Mouse (Mus musculus) liver, embryonic 16.5 days (tissue): ENCODE measurements around the gene Acad8. TPM values are rescaled to one million over a fixed set of nuclear protein-coding genes. Genes with fewer than 3 reads are reported as not detected.
A peak's percentile ranks its signal among the peaks of the same experiment; 100 is the strongest.

ENCODE experiments used
- ATAC-seq: fragments of 200-750 bp; cut with Nextera tagmentation; 2 replicates; pipeline ENCODE4 v1.8.0; 2017; ENCODE audit warnings: low read depth, mild to moderate bottlenecking, moderate number of reproducible peaks, moderate library complexity
- H3K27ac ChIP-seq: fragments of 300-500 bp; sonication (generic); 2 replicates; pipeline ENCODE4 v1.5.1; 2014; ENCODE audit warnings: mild to moderate bottlenecking, low read length
- H3K27me3 ChIP-seq: fragments of 300-500 bp; sonication (generic); 2 replicates; pipeline ENCODE4 v1.6.1; 2014; ENCODE audit warnings: low read depth, low read length, mixed read lengths; ENCODE audit not compliant: control insufficient read depth, insufficient read depth
- H3K36me3 ChIP-seq: fragments of 300-500 bp; sonication (generic); 2 replicates; pipeline ENCODE4 v1.6.1; 2014; ENCODE audit warnings: mild to moderate bottlenecking; ENCODE audit not compliant: control insufficient read depth, insufficient read depth
- H3K4me1 ChIP-seq: fragments of 300-500 bp; sonication (generic); 2 replicates; pipeline ENCODE4 v1.6.1; 2014; ENCODE audit warnings: low read depth, low read length, mixed read lengths; ENCODE audit not compliant: control insufficient read depth
- H3K4me2 ChIP-seq: fragments of 300-500 bp; sonication (generic); 2 replicates; pipeline ENCODE4 v1.6.1; 2014; ENCODE audit warnings: low read depth, low read length, mixed read lengths
- H3K4me3 ChIP-seq: fragments of 300-500 bp; sonication (generic); 2 replicates; pipeline ENCODE4 v1.5.1; 2014; ENCODE audit warnings: low read depth, mild to moderate bottlenecking, low read length
- H3K9ac ChIP-seq: fragments of 300-500 bp; sonication (generic); 2 replicates; pipeline ENCODE4 v1.6.1; 2014; ENCODE audit warnings: low read depth, low read length
- H3K9me3 ChIP-seq: fragments of 300-500 bp; sonication (generic); replicated peaks from 2 replicates; pipeline ENCODE4 v1.6.1; 2016; ENCODE audit warnings: low read length; ENCODE audit not compliant: control insufficient read depth
- WGBS: fragments of 180-500 bp; shearing (Covaris S2); extraction: QIAGEN DNeasy Blood & Tissue Kit; methylation state at CpG from one replicate; pipeline ENCODE4 v1.1.7; 2014; ENCODE audit not compliant: insufficient replicate concordance; 5-methylcytosine and 5-hydroxymethylcytosine counted together
- polyA plus RNA-seq: library from polyadenylated mRNA; unstranded; fragments of >200 nt; fragmentation: Nextera tagmentation; extraction: Ambion mirVana; gene quantifications from 2 replicates; pipeline ENCODE4 v1.2.1, GENCODE M21; 2015

Gene Acad8
- 13.6 and 14.5 TPM in 2 replicates for polyA plus RNA-seq

GRCm38 (mm10) chr9:26999461-27000395, at the start of gene Acad8, which contains the start of gene Thyn1:
Acad8 (minus strand) TSS chr9:26999566.
Thyn1 (plus strand) TSS chr9:26999710.
- under 1% methylated on average over 35 of the region's 35 CpGs for WGBS
- Histone ChIP-seq H3K4me3 (peak within 1 kb of the TSS; percentile 73), H3K27ac (peak within 1 kb of the TSS; percentile 34)

GRCm38 (mm10) chr9:27043892-27044291, 44.5 kb upstream of the Acad8 start:
- Histone ChIP-seq H3K9me3 (no peaks in the 10 kb centered on the region), H3K36me3 (peaks cover 73% of the 10 kb centered on the region), H3K4me2 (no peak overlapping the region), H3K4me3 (no peak overlapping the region), H3K27ac (no peak overlapping the region), H3K4me1 (no peaks in the 10 kb centered on the region), H3K9ac (no peak overlapping the region), H3K27me3 (no peaks in the 10 kb centered on the region)
- 78% methylated on average over 5 of the region's 5 CpGs for WGBS
- no peak for ATAC-seq

More at GRCm38 (mm10) chr9:26999461-27000395, at the start of gene Acad8, which contains the start of gene Thyn1:
- Histone ChIP-seq H3K9me3 (no peaks in the 10 kb centered on the region), H3K9ac (peak within 1 kb of the TSS; percentile 81), H3K27me3 (no peaks in the 10 kb centered on the region), H3K4me2 (peak within 1 kb of the TSS; percentile 90), H3K4me1 (peaks cover 19% of the 10 kb centered on the region), H3K36me3 (peaks cover 4% of the 10 kb centered on the region; the same call in 1 of the 2 replicates)
- ATAC-seq, result peak; percentile 100

DNA sequence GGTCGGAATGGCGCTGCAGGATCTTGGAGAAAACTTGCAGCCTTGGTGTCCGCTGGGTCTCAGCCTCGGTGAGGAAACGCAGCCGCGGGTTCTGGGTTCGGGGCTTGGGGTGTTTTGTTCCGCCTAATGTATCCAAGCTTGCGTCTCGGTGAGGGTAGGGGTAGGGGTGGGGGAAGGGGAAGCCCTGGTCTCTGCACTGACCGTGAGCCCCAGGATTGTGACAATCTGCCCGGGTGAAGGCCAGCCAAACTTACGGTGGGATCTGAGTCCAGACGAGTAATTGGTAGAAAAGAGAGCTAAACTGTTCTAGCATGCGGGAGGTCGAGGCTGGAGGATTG, 31.4 kb upstream of the Acad8 start:
- H3K36me3 ChIP-seq, result peaks cover 3% of the 10 kb centered on the region
- H3K4me3 ChIP-seq, result peak overlapping the region; percentile 90
- ATAC-seq, result peak; percentile 8
- no peaks in the 10 kb centered on the region for H3K9me3 ChIP-seq
- peak overlapping the region; percentile 84 for H3K9ac ChIP-seq
- peaks cover 29% of the 10 kb centered on the region for H3K4me1 ChIP-seq
- peak overlapping the region; percentile 73 for H3K4me2 ChIP-seq
- H3K27me3 ChIP-seq, result no peaks in the 10 kb centered on the region
- under 1% methylated on average over 17 of the region's 17 CpGs for WGBS
- peak overlapping the region; percentile 56 for H3K27ac ChIP-seq

DNA sequence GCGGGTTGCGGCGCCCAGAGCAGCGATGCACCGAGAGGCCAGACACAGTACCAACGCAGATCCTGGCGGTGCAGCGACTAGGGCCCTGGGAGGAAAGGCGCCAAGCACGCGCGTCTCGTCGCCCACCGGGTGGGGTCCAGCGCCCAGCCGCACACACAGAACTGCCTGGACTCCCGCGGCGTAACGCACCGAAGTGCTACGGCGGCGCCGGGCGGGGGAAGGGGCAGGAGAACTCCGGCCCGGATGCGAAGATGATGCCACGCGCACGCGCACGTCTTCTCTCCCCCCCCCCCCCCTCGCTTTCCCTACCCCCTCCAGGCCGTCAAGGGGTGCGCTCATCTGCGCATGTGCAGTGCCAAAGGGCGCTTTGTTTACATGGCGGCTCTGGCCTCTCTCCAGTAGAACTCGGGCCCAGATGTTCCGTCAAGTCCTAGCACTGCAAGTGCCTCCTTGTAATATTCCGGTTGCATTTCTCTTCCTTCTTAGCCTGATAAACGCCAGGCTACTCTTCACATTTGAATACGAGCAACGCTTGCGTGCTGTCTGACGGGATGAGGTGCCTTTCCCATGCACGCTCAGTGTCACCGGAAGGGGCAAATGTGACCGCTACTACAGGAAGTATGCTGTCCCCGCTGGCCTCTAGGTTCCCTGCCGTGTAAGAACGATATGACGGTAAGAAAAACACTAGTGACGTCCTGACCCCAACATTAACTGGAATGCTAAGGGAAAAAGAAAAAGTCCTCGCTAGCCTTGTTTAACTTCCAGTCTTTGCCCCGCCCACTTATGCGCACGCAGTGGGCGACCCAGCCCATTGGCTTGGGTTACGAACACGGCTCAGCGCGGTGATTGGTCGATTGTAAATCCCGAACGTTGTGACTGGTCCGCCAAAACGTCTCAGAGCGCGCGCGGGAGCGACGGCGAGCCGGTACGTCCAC, 30.7 kb upstream of the Acad8 start, which contains the start of the genes Vps26b and Ncapd3:
TSS of gene Vps26b (minus strand) at position 238 of the 935 bp plus-strand sequence.
TSS of gene Ncapd3 (plus strand) at position 348 of the 935 bp plus-strand sequence.
- Histone ChIP-seq H3K9ac (peak within 1 kb of the TSS; percentile 89), H3K4me1 (peaks cover 29% of the 10 kb centered on the region), H3K9me3 (no peaks in the 10 kb centered on the region), H3K4me2 (peak within 1 kb of the TSS; percentile 88), H3K27ac (peak within 1 kb of the TSS; percentile 82), H3K27me3 (no peaks in the 10 kb centered on the region), H3K36me3 (peaks cover 3% of the 10 kb centered on the region), H3K4me3 (peak within 1 kb of the TSS; percentile 90)
- WGBS, result under 1% methylated on average over 75 of the region's 80 CpGs
- peak; percentile 93 for ATAC-seq

DNA sequence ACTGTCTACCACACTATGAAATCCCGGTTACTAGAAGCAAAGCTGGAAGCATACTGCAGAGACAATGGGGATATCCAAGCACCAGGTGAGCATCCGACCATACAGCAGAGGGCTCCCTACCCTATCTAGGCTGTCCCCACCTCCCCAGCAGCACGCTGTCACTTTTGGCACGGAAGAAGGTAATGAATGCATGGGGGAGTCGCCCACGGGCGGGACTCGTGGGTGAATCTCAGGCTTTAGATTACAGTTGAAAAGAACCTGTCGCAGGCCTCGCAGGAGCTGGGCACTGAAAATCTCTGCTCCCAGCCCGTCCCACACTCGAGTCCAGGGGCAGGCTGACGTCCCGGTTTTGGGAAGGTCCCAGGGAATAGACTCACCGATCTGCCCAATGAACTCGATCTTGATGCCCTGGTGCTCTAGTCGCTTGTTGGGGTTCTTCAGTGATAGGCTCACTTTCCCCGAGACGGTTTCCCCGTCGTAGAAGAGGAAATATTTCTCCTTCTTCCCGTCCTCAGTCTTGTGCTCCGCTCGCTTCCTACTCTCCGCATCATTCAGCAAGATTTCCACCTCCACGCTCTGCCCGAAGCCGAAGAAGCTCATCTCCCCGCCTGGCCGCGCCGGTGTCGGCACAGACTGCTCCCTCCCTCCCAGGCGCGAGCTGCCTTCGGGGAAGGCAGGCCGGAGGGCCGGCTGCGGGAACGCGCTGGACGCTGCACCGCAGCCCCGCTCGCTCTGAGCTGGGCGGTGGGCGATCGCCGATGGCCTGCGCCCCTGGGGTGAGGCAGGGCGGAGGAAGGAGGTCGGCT, 29.9 kb upstream of the Acad8 start:
- H3K4me3 ChIP-seq, result peak overlapping the region; percentile 90
- peaks cover under 1% of the 10 kb centered on the region; the same call in 1 of the 2 replicates for H3K36me3 ChIP-seq
- H3K4me2 ChIP-seq, result peak overlapping the region; percentile 88
- ATAC-seq, result peak; percentile 25
- WGBS, result under 1% methylated on average over 52 of the region's 52 CpGs
- no peaks in the 10 kb centered on the region for H3K9me3 ChIP-seq
- H3K9ac ChIP-seq, result peak overlapping the region; percentile 89
- peak overlapping the region; percentile 82 for H3K27ac ChIP-seq
- H3K4me1 ChIP-seq, result peaks cover 29% of the 10 kb centered on the region
- no peaks in the 10 kb centered on the region for H3K27me3 ChIP-seq

DNA sequence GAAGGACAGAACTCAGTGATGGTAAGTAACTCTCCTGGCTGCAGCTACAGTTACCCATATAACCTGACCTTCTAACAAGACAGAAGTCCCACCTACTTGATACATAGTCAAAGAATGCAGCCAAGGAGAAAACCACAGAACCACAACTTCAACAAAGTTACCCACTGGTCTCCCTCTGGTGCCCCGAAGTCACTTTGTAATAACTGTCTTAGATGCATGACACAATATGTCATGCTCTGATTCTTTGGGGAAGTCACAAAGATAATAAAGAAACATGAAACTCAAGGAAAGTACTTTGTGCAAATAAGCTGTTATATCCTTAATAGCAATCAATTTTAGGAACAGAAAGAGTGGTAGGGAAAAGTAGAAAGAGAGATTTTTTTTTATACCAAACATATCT, 27.3 kb upstream of the Acad8 start:
- Histone ChIP-seq H3K27me3 (no peaks in the 10 kb centered on the region), H3K4me2 (no peak overlapping the region)
- ATAC-seq, result no peak

DNA sequence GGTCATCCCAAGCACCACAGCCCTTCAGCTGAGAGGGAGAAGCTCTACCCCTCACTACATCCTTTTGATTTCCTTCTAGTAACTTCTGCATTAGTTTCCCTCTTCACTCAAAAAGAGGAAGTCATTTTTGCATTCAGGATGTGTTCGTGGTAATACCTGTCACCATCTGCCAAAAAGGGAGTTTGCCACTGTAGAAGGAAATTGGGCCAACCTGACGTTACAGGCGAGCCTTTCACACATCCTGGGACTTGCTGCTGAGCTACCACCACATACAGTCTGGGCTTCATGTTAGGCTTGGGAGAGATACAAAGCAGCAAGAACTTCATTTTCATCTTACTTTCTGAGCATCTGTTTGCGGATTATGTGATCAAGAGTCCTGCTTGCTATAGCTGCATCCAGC, 24.3 kb upstream of the Acad8 start:
- no peak overlapping the region for H3K4me2 ChIP-seq
- no peak overlapping the region for H3K9ac ChIP-seq
- no peaks in the 10 kb centered on the region for H3K9me3 ChIP-seq
- no peak overlapping the region for H3K4me3 ChIP-seq
- peaks cover 12% of the 10 kb centered on the region for H3K4me1 ChIP-seq
- H3K27ac ChIP-seq, result no peak overlapping the region
- no peak for ATAC-seq
- WGBS, result 47% methylated on average over 4 of the region's 4 CpGs
- 0 out of 2 replicates have a peak, but pooled peaks cover 2% of the 10 kb centered on the region for H3K36me3 ChIP-seq
- no peaks in the 10 kb centered on the region for H3K27me3 ChIP-seq

More for the DNA sequence above, 27.3 kb upstream of the Acad8 start:
- Histone ChIP-seq H3K4me1 (peaks cover 20% of the 10 kb centered on the region), H3K4me3 (no peak overlapping the region), H3K9ac (no peak overlapping the region), H3K27ac (no peak overlapping the region), H3K9me3 (no peaks in the 10 kb centered on the region), H3K36me3 (no peaks in the 10 kb centered on the region)
- 17% methylated on average over 1 of the region's 1 CpGs for WGBS

DNA sequence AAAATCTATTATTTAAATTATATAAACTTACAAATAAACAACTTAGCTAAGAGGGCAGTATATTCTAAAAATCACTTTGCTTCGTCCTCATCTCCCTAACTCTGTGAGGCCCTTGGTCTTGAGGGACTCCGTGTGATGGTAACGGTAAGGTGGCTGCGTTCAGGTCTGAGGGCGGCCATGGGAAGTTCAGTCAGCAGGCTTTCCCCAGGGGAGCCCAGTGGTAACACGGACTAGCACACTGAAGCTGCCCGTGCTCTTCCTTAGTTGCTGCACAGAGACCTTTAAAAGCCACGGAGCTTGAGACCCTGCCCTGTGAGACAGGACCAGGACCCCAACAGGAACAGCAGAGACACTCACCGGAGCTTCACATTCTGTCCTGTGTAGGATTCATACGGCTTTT, 19.6 kb upstream of the Acad8 start:
- Histone ChIP-seq H3K4me3 (no peak overlapping the region), H3K4me2 (no peak overlapping the region), H3K4me1 (no peaks in the 10 kb centered on the region), H3K36me3 (0 out of 2 replicates have a peak, but pooled peaks cover 2% of the 10 kb centered on the region), H3K27me3 (no peaks in the 10 kb centered on the region), H3K9me3 (no peaks in the 10 kb centered on the region), H3K9ac (no peak overlapping the region), H3K27ac (no peak overlapping the region)
- no peak for ATAC-seq
- WGBS, result 79% methylated on average over 10 of the region's 10 CpGs
